ENCODE assay signal across 21 mouse cellular contexts in the genomic region with DNA sequence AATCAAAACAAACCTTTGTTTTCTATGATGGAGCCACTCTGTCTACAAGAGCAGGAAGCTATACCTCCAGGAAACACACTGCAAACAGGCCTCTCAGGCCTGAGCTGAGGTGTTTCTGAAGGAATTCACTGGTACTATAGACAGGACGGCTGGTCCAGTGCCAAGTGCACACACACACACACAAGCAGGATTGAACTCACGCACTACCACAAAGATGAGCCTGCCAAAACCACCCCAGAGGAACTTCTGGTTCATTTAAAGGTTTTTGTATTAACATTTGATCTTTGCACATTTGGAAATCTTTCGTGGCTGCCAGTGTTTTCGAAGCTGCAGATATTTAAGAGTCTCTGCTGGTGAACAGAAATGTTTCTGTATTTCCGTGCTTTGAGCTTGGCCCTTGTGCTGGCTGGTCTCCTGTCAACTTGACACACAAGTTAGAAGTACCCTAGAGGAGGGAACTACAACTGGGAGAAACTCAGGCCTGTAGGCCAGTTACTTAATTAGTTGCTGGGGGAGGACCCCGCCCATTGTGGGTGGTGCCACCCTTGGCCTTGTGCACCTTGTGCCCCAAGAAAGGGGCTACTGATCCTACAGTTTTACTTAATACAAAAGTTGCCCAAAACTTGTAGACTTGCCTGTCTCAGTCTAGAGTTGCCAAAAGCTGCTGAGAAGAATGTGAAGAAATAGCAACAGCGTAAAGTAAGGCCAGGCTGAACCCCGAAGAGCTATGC.
"Had no signal": no experiment of that assay in that cellular context is flagged by ENCODE, and none has a peak within 500 bp of the region (broad histone marks: within the 10 kb centered on the region; RNA-seq: fewer than 3 reads in every experiment).

No protein-coding gene starts in this region.

- ATAC-seq: inflammation-experienced regulatory T-cells, adult 6 months; intestine, postnatal 0 days; liver, embryonic 12.5 days; midbrain, embryonic 15.5 days had no signal

- H3K4me1 ChIP-seq: liver, embryonic 12.5 days; liver, embryonic 15.5 days; megakaryocyte, embryonic 14.5 days had no signal

- H3K9me3 ChIP-seq: kidney, embryonic 15.5 days; liver, embryonic 12.5 days; liver, embryonic 15.5 days; midbrain, embryonic 10.5 days; midbrain, embryonic 15.5 days; neural tube, embryonic 12.5 days; neural tube, embryonic 15.5 days; stomach, embryonic 15.5 days had no signal

- H3K27ac ChIP-seq: kidney, embryonic 15.5 days; liver, embryonic 12.5 days; liver, embryonic 15.5 days; midbrain, embryonic 10.5 days; midbrain, embryonic 15.5 days; neural tube, embryonic 12.5 days; neural tube, embryonic 15.5 days; stomach, embryonic 15.5 days had no signal

- H3K36me3 ChIP-seq: kidney, embryonic 15.5 days; liver, embryonic 12.5 days; liver, embryonic 15.5 days; midbrain, embryonic 10.5 days; midbrain, embryonic 15.5 days; neural tube, embryonic 12.5 days; neural tube, embryonic 15.5 days; stomach, embryonic 15.5 days had no signal

- H3K4me2 ChIP-seq: kidney, embryonic 15.5 days; liver, embryonic 12.5 days; liver, embryonic 15.5 days; midbrain, embryonic 15.5 days; neural tube, embryonic 12.5 days; neural tube, embryonic 15.5 days; stomach, embryonic 15.5 days had no signal

- H3K27me3 ChIP-seq: kidney, embryonic 15.5 days; liver, embryonic 12.5 days; liver, embryonic 15.5 days; midbrain, embryonic 15.5 days; neural tube, embryonic 12.5 days; neural tube, embryonic 15.5 days; stomach, embryonic 15.5 days had no signal

- DNase-seq: kidney, adult 8-10 months; kidney, postnatal 10 days; kidney, postnatal 4 days; left cerebral cortex, postnatal 4 days; liver; lung, adult 18-20 months; lung, postnatal 36 days; right cerebral cortex, postnatal 25 days; spleen, adult 18-20 months; thymus, postnatal 36 days had no signal

- H3K9ac ChIP-seq: kidney, embryonic 15.5 days; liver, embryonic 12.5 days; liver, embryonic 15.5 days; midbrain, embryonic 15.5 days; neural tube, embryonic 12.5 days; neural tube, embryonic 15.5 days; stomach, embryonic 15.5 days had no signal

- H3K4me3 ChIP-seq: kidney, embryonic 15.5 days; liver, embryonic 12.5 days; liver, embryonic 15.5 days; megakaryocyte, embryonic 14.5 days; midbrain, embryonic 10.5 days; midbrain, embryonic 15.5 days; neural tube, embryonic 12.5 days; neural tube, embryonic 15.5 days; stomach, embryonic 15.5 days had no signal
